Mouse (Mus musculus): ENCODE measurements at regions not wholly inside any gene's neighbourhood (a gene's known extent, or its start where the extent isn't known, plus 50 kb on each side); places are given as distances from the start of the nearest gene placed in this dataset.

- H3K4me1 ChIP-seq (replicated peaks; ENCODE audit: control insufficient read depth, insufficient read depth, low read length), result no peaks in the 10 kb centered on the region
Measured at GRCm38 (mm10) chr17:82238361-82238760, 500.2 kb upstream of the Slc8a1 start.

GRCm38 (mm10) chr17:82237456-82237855 is 499.3 kb upstream of the Slc8a1 start:
- Histone ChIP-seq H3K4me1 (replicated peaks; ENCODE audit: control insufficient read depth, insufficient read depth, low read length) (no peaks in the 10 kb centered on the region), H3K4me2 (ENCODE audit: low read depth, low read length, severe bottlenecking) (no peak overlapping the region), H3K27ac (ENCODE audit: low read depth, low read length) (no peak overlapping the region), H3K9me3 (ENCODE audit: control insufficient read depth, low read length) (no peaks in the 10 kb centered on the region), H3K27me3 (ENCODE audit: control insufficient read depth, insufficient read depth, low read length) (no peaks in the 10 kb centered on the region), H3K36me3 (ENCODE audit: control insufficient read depth, insufficient read depth, low read length) (no peaks in the 10 kb centered on the region), H3K4me3 (ENCODE audit: low read depth, low read length) (no peak overlapping the region), H3K9ac (ENCODE audit: low read length) (no peak overlapping the region)
- ATAC-seq (replicated peaks; ENCODE audit: low FRiP score) (no peak), DNase-seq (ENCODE audit: low spot score) (no peak)
- WGBS, result 80% methylated on average over 2 of the region's 2 CpGs

More at GRCm38 (mm10) chr17:82238361-82238760, 500.2 kb upstream of the Slc8a1 start:
- H3K4me2 ChIP-seq (ENCODE audit: low read depth, low read length, severe bottlenecking), result no peak overlapping the region
- no peak for DNase-seq (ENCODE audit: low spot score)
- no peak overlapping the region for H3K4me3 ChIP-seq (ENCODE audit: low read depth, low read length)
- no peak overlapping the region for H3K9ac ChIP-seq (ENCODE audit: low read length)
- H3K27ac ChIP-seq (ENCODE audit: low read depth, low read length), result no peak overlapping the region
- WGBS, result 54% methylated on average over 1 of the region's 1 CpGs
- no peak for ATAC-seq (replicated peaks; ENCODE audit: low FRiP score)
- no peaks in the 10 kb centered on the region for H3K9me3 ChIP-seq (ENCODE audit: control insufficient read depth, low read length)
- H3K36me3 ChIP-seq (ENCODE audit: control insufficient read depth, insufficient read depth, low read length), result no peaks in the 10 kb centered on the region
- H3K27me3 ChIP-seq (ENCODE audit: control insufficient read depth, insufficient read depth, low read length), result no peaks in the 10 kb centered on the region

- Histone ChIP-seq H3K27ac (ENCODE audit: low read depth, low read length) (no peak overlapping the region), H3K9ac (ENCODE audit: low read length) (no peak overlapping the region), H3K4me3 (ENCODE audit: low read depth, low read length) (no peak overlapping the region), H3K36me3 (ENCODE audit: control insufficient read depth, insufficient read depth, low read length) (no peaks in the 10 kb centered on the region), H3K9me3 (ENCODE audit: control insufficient read depth, low read length) (no peaks in the 10 kb centered on the region), H3K4me2 (ENCODE audit: low read depth, low read length, severe bottlenecking) (no peak overlapping the region), H3K27me3 (ENCODE audit: control insufficient read depth, insufficient read depth, low read length) (no peaks in the 10 kb centered on the region), H3K4me1 (replicated peaks; ENCODE audit: control insufficient read depth, insufficient read depth, low read length) (no peaks in the 10 kb centered on the region)
- ATAC-seq (replicated peaks; ENCODE audit: low FRiP score) (no peak), DNase-seq (ENCODE audit: low spot score) (no peak)
- 84% methylated on average over 5 of the region's 5 CpGs for WGBS
Measured at GRCm38 (mm10) chr17:82215728-82216623, 477.8 kb upstream of the Slc8a1 start.

GRCm38 (mm10) chr17:82199981-82200380 is 461.8 kb upstream of the Slc8a1 start:
- H3K4me1 ChIP-seq (replicated peaks; ENCODE audit: control insufficient read depth, insufficient read depth, low read length), result no peaks in the 10 kb centered on the region
- ATAC-seq (replicated peaks; ENCODE audit: low FRiP score), result no peak
- no peak overlapping the region for H3K9ac ChIP-seq (ENCODE audit: low read length)
- no peak overlapping the region for H3K27ac ChIP-seq (ENCODE audit: low read depth, low read length)
- no peak overlapping the region for H3K4me3 ChIP-seq (ENCODE audit: low read depth, low read length)
- no peak for DNase-seq (ENCODE audit: low spot score)
- H3K4me2 ChIP-seq (ENCODE audit: low read depth, low read length, severe bottlenecking), result no peak overlapping the region
- WGBS, result 86% methylated on average over 2 of the region's 2 CpGs
- H3K27me3 ChIP-seq (ENCODE audit: control insufficient read depth, insufficient read depth, low read length), result no peaks in the 10 kb centered on the region
- H3K36me3 ChIP-seq (ENCODE audit: control insufficient read depth, insufficient read depth, low read length), result no peaks in the 10 kb centered on the region
- H3K9me3 ChIP-seq (ENCODE audit: control insufficient read depth, low read length), result no peaks in the 10 kb centered on the region

- ATAC-seq (replicated peaks; ENCODE audit: low FRiP score), result no peak
- Histone ChIP-seq H3K27ac (ENCODE audit: low read depth, low read length) (no peak overlapping the region), H3K27me3 (ENCODE audit: control insufficient read depth, insufficient read depth, low read length) (no peaks in the 10 kb centered on the region), H3K9ac (ENCODE audit: low read length) (no peak overlapping the region), H3K36me3 (ENCODE audit: control insufficient read depth, insufficient read depth, low read length) (no peaks in the 10 kb centered on the region), H3K4me1 (replicated peaks; ENCODE audit: control insufficient read depth, insufficient read depth, low read length) (no peaks in the 10 kb centered on the region), H3K9me3 (ENCODE audit: control insufficient read depth, low read length) (no peaks in the 10 kb centered on the region), H3K4me2 (ENCODE audit: low read depth, low read length, severe bottlenecking) (no peak overlapping the region), H3K4me3 (ENCODE audit: low read depth, low read length) (no peak overlapping the region)
- no peak for DNase-seq (ENCODE audit: low spot score)
- 36% methylated on average over 5 of the region's 5 CpGs for WGBS
Measured at GRCm38 (mm10) chr17:82199031-82199642, 461.0 kb upstream of the Slc8a1 start.

GRCm38 (mm10) chr17:82184261-82184660 is 446.1 kb upstream of the Slc8a1 start:
- ATAC-seq (replicated peaks; ENCODE audit: low FRiP score) (no peak), DNase-seq (ENCODE audit: low spot score) (no peak)
- Histone ChIP-seq H3K36me3 (ENCODE audit: control insufficient read depth, insufficient read depth, low read length) (no peaks in the 10 kb centered on the region), H3K27ac (ENCODE audit: low read depth, low read length) (no peak overlapping the region), H3K4me3 (ENCODE audit: low read depth, low read length) (no peak overlapping the region), H3K27me3 (ENCODE audit: control insufficient read depth, insufficient read depth, low read length) (no peaks in the 10 kb centered on the region), H3K9me3 (ENCODE audit: control insufficient read depth, low read length) (no peaks in the 10 kb centered on the region), H3K9ac (ENCODE audit: low read length) (no peak overlapping the region), H3K4me2 (ENCODE audit: low read depth, low read length, severe bottlenecking) (no peak overlapping the region), H3K4me1 (replicated peaks; ENCODE audit: control insufficient read depth, insufficient read depth, low read length) (no peaks in the 10 kb centered on the region)
- 83% methylated on average over 2 of the region's 2 CpGs for WGBS

- Histone ChIP-seq H3K27ac (ENCODE audit: low read depth, low read length) (no peak overlapping the region), H3K9me3 (ENCODE audit: control insufficient read depth, low read length) (no peaks in the 10 kb centered on the region), H3K4me1 (replicated peaks; ENCODE audit: control insufficient read depth, insufficient read depth, low read length) (no peaks in the 10 kb centered on the region), H3K36me3 (ENCODE audit: control insufficient read depth, insufficient read depth, low read length) (no peaks in the 10 kb centered on the region), H3K4me3 (ENCODE audit: low read depth, low read length) (no peak overlapping the region), H3K4me2 (ENCODE audit: low read depth, low read length, severe bottlenecking) (no peak overlapping the region), H3K9ac (ENCODE audit: low read length) (no peak overlapping the region), H3K27me3 (ENCODE audit: control insufficient read depth, insufficient read depth, low read length) (no peaks in the 10 kb centered on the region)
- no peak for ATAC-seq (replicated peaks; ENCODE audit: low FRiP score)
- no peak for DNase-seq (ENCODE audit: low spot score)
- WGBS, result 82% methylated on average over 1 of the region's 1 CpGs
Measured at GRCm38 (mm10) chr17:82171216-82171615, 433.0 kb upstream of the Slc8a1 start.

- Histone ChIP-seq H3K4me1 (replicated peaks; ENCODE audit: control insufficient read depth, insufficient read depth, low read length) (no peaks in the 10 kb centered on the region), H3K9me3 (ENCODE audit: control insufficient read depth, low read length) (no peaks in the 10 kb centered on the region), H3K27me3 (ENCODE audit: control insufficient read depth, insufficient read depth, low read length) (no peaks in the 10 kb centered on the region), H3K36me3 (ENCODE audit: control insufficient read depth, insufficient read depth, low read length) (no peaks in the 10 kb centered on the region), H3K4me3 (ENCODE audit: low read depth, low read length) (no peak overlapping the region), H3K27ac (ENCODE audit: low read depth, low read length) (no peak overlapping the region), H3K4me2 (ENCODE audit: low read depth, low read length, severe bottlenecking) (no peak overlapping the region), H3K9ac (ENCODE audit: low read length) (no peak overlapping the region)
- no peak for DNase-seq (ENCODE audit: low spot score)
- ATAC-seq (replicated peaks; ENCODE audit: low FRiP score), result no peak
- WGBS, result 51% methylated on average over 2 of the region's 2 CpGs
Measured at GRCm38 (mm10) chr17:82153446-82153845, 415.3 kb upstream of the Slc8a1 start.

Measured in forebrain, embryonic 11.5 days (tissue).